Mouse (Mus musculus) liver, embryonic 16.5 days (tissue): ENCODE measurements around the gene Slc5a8. TPM values are rescaled to one million over a fixed set of nuclear protein-coding genes. Genes with fewer than 3 reads are reported as not detected.

Experiments
- ATAC-seq: fragments of 200-750 bp; cut with Nextera tagmentation; 2 replicates; pipeline ENCODE4 v1.8.0; 2017; ENCODE audit warnings: low read depth, mild to moderate bottlenecking, moderate number of reproducible peaks, moderate library complexity
- H3K27ac ChIP-seq: fragments of 300-500 bp; sonication (generic); 2 replicates; pipeline ENCODE4 v1.5.1; 2014; ENCODE audit warnings: mild to moderate bottlenecking, low read length
- H3K27me3 ChIP-seq: fragments of 300-500 bp; sonication (generic); 2 replicates; pipeline ENCODE4 v1.6.1; 2014; ENCODE audit warnings: low read depth, low read length, mixed read lengths; ENCODE audit not compliant: control insufficient read depth, insufficient read depth
- H3K36me3 ChIP-seq: fragments of 300-500 bp; sonication (generic); 2 replicates; pipeline ENCODE4 v1.6.1; 2014; ENCODE audit warnings: mild to moderate bottlenecking; ENCODE audit not compliant: control insufficient read depth, insufficient read depth
- H3K4me1 ChIP-seq: fragments of 300-500 bp; sonication (generic); 2 replicates; pipeline ENCODE4 v1.6.1; 2014; ENCODE audit warnings: low read depth, low read length, mixed read lengths; ENCODE audit not compliant: control insufficient read depth
- H3K4me2 ChIP-seq: fragments of 300-500 bp; sonication (generic); 2 replicates; pipeline ENCODE4 v1.6.1; 2014; ENCODE audit warnings: low read depth, low read length, mixed read lengths
- H3K4me3 ChIP-seq: fragments of 300-500 bp; sonication (generic); 2 replicates; pipeline ENCODE4 v1.5.1; 2014; ENCODE audit warnings: low read depth, mild to moderate bottlenecking, low read length
- H3K9ac ChIP-seq: fragments of 300-500 bp; sonication (generic); 2 replicates; pipeline ENCODE4 v1.6.1; 2014; ENCODE audit warnings: low read depth, low read length
- H3K9me3 ChIP-seq: fragments of 300-500 bp; sonication (generic); replicated peaks from 2 replicates; pipeline ENCODE4 v1.6.1; 2016; ENCODE audit warnings: low read length; ENCODE audit not compliant: control insufficient read depth
- WGBS: fragments of 180-500 bp; shearing (Covaris S2); extraction: QIAGEN DNeasy Blood & Tissue Kit; methylation state at CpG from one replicate; pipeline ENCODE4 v1.1.7; 2014; ENCODE audit not compliant: insufficient replicate concordance; 5-methylcytosine and 5-hydroxymethylcytosine counted together
- polyA plus RNA-seq: library from polyadenylated mRNA; unstranded; fragments of >200 nt; fragmentation: Nextera tagmentation; extraction: Ambion mirVana; gene quantifications from 2 replicates; pipeline ENCODE4 v1.2.1, GENCODE M21; 2015

The Slc5a8 gene
- polyA plus RNA-seq, 1 experiment from 2014 or later: not detected

DNA sequence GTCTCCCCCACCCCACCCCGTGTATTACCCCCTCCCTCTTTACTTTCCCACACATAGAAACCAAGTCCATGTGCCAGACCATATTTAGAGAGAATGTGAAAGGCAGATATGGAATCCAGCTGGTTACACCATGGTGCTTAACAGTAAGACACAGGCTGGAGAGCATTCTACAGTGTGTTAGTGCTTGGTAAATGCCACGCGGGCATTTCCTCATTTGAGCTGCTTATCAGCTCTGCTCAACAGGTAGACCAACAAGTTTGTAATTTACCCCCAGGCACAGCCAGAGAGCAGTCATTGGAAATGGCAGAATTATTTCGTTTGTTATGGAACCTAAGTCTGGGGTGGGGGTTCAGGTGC is 64.5 kb downstream of the Slc5a8 start:
- H3K4me2 ChIP-seq: no peak overlapping the region
- H3K4me1 ChIP-seq: no peaks in the 10 kb centered on the region
- H3K27ac ChIP-seq: no peak overlapping the region
- ATAC-seq: no peak
- H3K9me3 ChIP-seq: no peaks in the 10 kb centered on the region
- no peak overlapping the region for H3K9ac ChIP-seq
- no peak overlapping the region for H3K4me3 ChIP-seq
- H3K36me3 ChIP-seq: no peaks in the 10 kb centered on the region
- 57% methylated on average over 4 of the region's 4 CpGs for WGBS
- H3K27me3 ChIP-seq: no peaks in the 10 kb centered on the region

DNA sequence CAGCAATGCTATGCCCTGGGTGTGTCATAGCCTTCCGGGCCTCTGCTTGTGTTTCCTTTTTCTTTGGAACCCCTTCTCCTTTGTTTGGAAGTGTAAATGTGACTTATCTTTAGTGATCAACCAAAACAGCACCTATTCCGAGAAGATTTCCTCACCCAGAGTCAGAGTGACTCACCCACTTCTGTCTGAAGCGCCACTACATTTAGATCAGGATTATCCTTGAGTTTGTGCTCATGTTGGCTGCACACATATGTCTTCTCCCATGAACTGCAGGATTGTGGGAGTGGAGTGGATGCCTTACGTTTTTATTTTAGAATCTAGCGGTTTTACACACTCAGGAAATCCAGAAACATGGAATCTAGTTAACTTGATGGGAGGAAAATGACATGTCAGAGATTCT is 75.0 kb downstream of the Slc5a8 start:
- no peak for ATAC-seq

DNA sequence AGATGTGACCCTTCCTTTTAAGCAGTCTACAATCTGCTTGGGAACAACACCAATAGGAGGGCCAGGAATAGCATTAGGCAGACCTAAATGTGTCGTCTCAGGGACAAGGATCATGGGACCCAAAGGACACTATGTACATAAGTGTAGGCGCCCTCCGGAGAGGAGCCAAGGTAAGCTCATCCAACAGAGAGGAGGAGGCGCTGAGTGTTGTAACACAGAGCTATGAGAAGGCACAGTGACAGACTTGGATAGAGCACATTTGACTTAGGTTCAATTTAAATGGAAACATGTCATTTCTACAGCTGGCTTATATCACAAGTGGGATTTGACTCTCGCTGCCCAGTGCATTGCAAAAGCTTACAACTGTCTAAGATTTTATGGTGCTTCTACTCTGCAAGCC is 82.8 kb downstream of the Slc5a8 start:
- 63% methylated on average over 5 of the region's 5 CpGs for WGBS
- H3K27ac ChIP-seq: no peak overlapping the region
- no peak overlapping the region for H3K4me3 ChIP-seq
- no peaks in the 10 kb centered on the region for H3K27me3 ChIP-seq
- no peaks in the 10 kb centered on the region for H3K9me3 ChIP-seq
- no peak overlapping the region for H3K9ac ChIP-seq
- ATAC-seq: no peak
- no peaks in the 10 kb centered on the region for H3K36me3 ChIP-seq
- no peak overlapping the region for H3K4me2 ChIP-seq
- no peaks in the 10 kb centered on the region for H3K4me1 ChIP-seq

More for the DNA sequence above, 75.0 kb downstream of the Slc5a8 start:
- Histone ChIP-seq H3K27ac (no peak overlapping the region), H3K4me3 (no peak overlapping the region), H3K9ac (no peak overlapping the region), H3K4me2 (no peak overlapping the region), H3K27me3 (no peaks in the 10 kb centered on the region), H3K36me3 (no peaks in the 10 kb centered on the region), H3K9me3 (no peaks in the 10 kb centered on the region), H3K4me1 (no peaks in the 10 kb centered on the region)
- 50% methylated on average over 5 of the region's 5 CpGs for WGBS

DNA sequence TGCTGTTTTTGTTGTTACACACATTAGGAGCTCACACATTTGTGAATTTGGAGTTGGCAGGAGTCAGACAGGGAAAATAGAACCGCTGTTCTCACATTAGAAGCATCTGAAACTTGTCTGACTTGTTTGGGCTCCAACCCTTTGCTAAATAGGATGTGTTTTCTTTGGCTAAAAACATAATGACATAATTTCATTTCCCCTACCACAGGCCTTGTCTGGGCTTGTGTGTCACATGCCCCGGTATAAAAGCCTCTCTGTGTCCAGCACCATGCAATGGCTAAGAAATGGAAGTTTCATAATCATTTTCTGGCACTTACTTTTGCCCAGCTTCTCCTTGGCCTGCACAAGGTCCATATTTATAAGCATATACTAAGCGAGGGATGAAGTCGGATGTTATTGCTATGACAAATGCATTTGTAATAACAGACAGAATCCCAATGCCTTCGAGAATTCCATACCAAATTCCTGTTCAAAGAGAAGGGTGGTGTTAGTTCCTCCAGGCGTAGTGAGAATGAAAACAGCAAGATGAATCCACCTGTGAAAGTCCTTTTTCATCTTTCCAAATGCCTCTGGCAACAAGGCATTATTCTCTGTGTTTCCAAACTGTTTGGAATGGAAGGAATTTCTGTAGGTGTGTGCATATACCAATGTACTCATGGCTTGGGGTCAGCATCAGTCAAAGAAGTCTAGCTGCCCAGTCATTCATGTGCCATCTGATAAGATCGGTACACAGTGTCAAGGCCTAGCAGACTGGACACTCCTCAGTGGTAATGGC is 85.3 kb downstream of the Slc5a8 start:
- Histone ChIP-seq H3K9me3 (no peaks in the 10 kb centered on the region), H3K27me3 (no peaks in the 10 kb centered on the region), H3K4me2 (no peak overlapping the region), H3K36me3 (no peaks in the 10 kb centered on the region), H3K9ac (no peak overlapping the region), H3K27ac (no peak overlapping the region), H3K4me3 (no peak overlapping the region), H3K4me1 (no peaks in the 10 kb centered on the region)
- ATAC-seq: no peak
- WGBS: 58% methylated on average over 7 of the region's 7 CpGs

DNA sequence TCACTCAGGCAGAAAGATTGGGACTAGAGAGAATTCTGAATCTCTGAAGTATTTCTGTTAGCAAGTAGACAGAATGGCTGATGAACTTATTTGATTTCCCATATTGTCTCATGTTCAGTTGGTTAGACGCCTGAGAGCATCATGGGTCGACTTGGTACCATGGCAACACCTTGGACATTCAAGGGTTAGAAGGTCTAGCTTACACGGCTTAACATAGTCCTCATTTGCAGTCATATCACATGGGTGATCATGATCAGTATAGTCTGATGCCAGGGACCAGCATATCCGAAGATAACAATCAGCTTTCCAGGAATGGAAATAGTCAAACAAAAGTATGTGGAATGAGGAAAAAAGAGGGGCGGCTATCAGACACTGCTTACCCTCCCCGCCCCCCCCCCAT is 93.1 kb downstream of the Slc5a8 start:
- Histone ChIP-seq H3K27ac (no peak overlapping the region), H3K4me3 (no peak overlapping the region), H3K36me3 (no peaks in the 10 kb centered on the region), H3K27me3 (no peaks in the 10 kb centered on the region), H3K9me3 (no peaks in the 10 kb centered on the region), H3K4me2 (no peak overlapping the region), H3K4me1 (no peaks in the 10 kb centered on the region), H3K9ac (no peak overlapping the region)
- ATAC-seq: no peak
- WGBS: 52% methylated on average over 6 of the region's 6 CpGs

Other genes with a start within 250 kb of the Slc5a8 start
- gene Spic, start 201.0 kb upstream of the Slc5a8 start, polyA plus RNA-seq: 11.8 and 13.4 TPM in 2 replicates
- gene Arl1, start 155.1 kb upstream of the Slc5a8 start, polyA plus RNA-seq: 56.4 and 63.9 TPM in 2 replicates
- gene Utp20, start 59.2 kb upstream of the Slc5a8 start, polyA plus RNA-seq: 4.5 and 4.7 TPM in 2 replicates